Mouse (Mus musculus): Measurements from ENCODE around the gene Gm20532. TPM values are rescaled to one million over a fixed set of nuclear protein-coding genes. Genes with fewer than 3 reads are reported as not detected.

Gm20532 gene
- polyA plus RNA-seq, 1 experiment from 2014 or later: not detected

DNA sequence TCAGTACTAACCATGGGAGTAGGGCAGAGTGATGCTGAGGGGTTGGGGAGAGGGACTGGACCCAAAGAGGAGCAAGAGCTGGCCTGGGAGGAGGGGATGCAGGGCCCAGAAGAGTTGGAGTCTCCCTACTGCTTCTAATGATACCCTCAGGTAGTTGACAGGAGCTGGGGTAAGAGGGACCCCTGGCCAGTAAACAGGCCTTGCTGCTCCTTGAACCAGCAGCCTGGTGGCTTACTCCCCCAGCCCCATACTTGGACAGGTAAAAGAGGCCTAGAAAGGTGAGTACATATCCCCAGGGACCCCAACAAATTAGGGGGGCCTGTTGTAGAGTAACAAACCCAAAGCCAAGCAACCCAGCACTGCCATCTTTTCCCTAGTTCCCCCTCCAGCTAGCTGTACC, 22.3 kb downstream of the Gm20532 start:
- no peak overlapping the region for H3K4me2 ChIP-seq (replicated peaks)
- peaks cover 3% of the 10 kb centered on the region; the same call in 1 of the 2 replicates for H3K27me3 ChIP-seq
- peaks cover 8% of the 10 kb centered on the region for H3K4me1 ChIP-seq
- H3K4me3 ChIP-seq: no peak overlapping the region
- no peaks in the 10 kb centered on the region for H3K36me3 ChIP-seq
- no peak overlapping the region for H3K9ac ChIP-seq
- H3K9me3 ChIP-seq: no peaks in the 10 kb centered on the region
- H3K27ac ChIP-seq: no peak overlapping the region
- ATAC-seq (ENCODE audit: insufficient number of reproducible peaks, insufficient read depth, low FRiP score, low TSS enrichment): no peak

DNA sequence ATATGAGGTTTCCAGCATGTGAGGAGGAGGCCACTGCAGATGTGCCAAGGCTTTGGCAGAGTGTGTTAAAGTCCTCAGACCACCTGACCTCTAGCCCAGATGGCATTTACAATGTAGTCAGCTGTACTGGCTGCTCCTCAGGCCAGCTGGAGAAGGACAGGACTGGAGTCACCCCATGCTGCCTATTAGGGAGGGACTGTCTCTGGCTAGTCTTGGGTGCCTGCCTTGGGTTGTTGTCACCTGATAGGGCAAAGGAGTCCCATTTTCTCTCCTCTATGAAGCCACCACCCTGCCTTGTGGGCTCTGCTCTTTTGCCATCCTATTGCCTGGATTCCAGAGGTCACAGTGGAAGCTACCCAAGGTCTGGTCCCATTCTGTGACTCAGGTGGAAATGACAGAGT, 22.8 kb downstream of the Gm20532 start:
- Histone ChIP-seq H3K4me3 (no peak overlapping the region), H3K27me3 (peaks cover 3% of the 10 kb centered on the region; the same call in 1 of the 2 replicates), H3K9ac (no peak overlapping the region), H3K36me3 (no peaks in the 10 kb centered on the region), H3K4me1 (peaks cover 8% of the 10 kb centered on the region), H3K9me3 (no peaks in the 10 kb centered on the region), H3K27ac (no peak overlapping the region), H3K4me2 (replicated peaks) (no peak overlapping the region)
- ATAC-seq (ENCODE audit: insufficient number of reproducible peaks, insufficient read depth, low FRiP score, low TSS enrichment): no peak

DNA sequence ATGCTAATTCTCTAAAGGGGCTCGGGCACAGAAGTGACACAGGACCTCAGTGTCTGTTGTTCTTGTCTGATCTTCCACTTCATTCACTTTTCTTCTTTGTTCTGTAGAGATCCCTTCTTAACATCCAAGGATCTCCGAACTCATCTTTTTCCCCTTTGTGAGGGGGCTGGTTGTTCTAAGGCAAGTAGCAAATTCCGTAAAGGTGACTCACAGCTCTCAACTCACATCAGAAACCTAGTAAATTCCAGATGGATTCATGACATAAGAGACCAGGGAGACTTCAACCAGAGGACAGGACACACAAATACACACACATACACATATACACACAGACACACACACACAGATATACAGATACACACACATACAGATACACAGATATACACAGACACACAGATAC, 24.1 kb downstream of the Gm20532 start:
- Histone ChIP-seq H3K4me2 (replicated peaks) (no peak overlapping the region), H3K4me1 (peaks cover 8% of the 10 kb centered on the region), H3K9me3 (no peaks in the 10 kb centered on the region), H3K9ac (no peak overlapping the region), H3K27me3 (peaks cover under 1% of the 10 kb centered on the region; the same call in 1 of the 2 replicates), H3K27ac (no peak overlapping the region), H3K36me3 (no peaks in the 10 kb centered on the region), H3K4me3 (no peak overlapping the region)
- ATAC-seq (ENCODE audit: insufficient number of reproducible peaks, insufficient read depth, low FRiP score, low TSS enrichment): no peak
- 78% methylated on average over 3 of the region's 3 CpGs for WGBS

DNA sequence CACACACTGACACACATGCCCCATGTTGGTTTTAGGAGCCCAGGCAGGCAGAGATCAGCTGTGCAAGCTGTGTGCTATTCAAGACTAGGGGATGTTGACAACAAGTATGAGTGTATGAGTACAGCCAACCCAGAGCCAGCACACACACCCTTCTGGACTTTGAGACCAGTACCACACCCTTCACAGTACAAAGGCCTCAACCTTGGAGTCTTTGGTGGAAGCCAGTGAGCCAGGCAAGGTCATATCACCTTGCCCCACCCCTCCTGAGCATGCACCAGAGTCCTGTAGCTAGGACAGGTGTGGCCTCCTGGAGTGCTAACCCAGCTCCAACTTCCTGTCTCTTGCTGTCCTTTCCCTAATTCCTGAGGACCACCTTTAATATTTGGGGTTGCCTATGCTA, 24.6 kb downstream of the Gm20532 start:
- ATAC-seq (ENCODE audit: insufficient number of reproducible peaks, insufficient read depth, low FRiP score, low TSS enrichment): no peak
- Histone ChIP-seq H3K4me3 (no peak overlapping the region), H3K36me3 (no peaks in the 10 kb centered on the region), H3K4me1 (peaks cover 8% of the 10 kb centered on the region), H3K9me3 (no peaks in the 10 kb centered on the region), H3K27me3 (no peaks in the 10 kb centered on the region), H3K9ac (no peak overlapping the region), H3K4me2 (replicated peaks) (no peak overlapping the region), H3K27ac (no peak overlapping the region)

DNA sequence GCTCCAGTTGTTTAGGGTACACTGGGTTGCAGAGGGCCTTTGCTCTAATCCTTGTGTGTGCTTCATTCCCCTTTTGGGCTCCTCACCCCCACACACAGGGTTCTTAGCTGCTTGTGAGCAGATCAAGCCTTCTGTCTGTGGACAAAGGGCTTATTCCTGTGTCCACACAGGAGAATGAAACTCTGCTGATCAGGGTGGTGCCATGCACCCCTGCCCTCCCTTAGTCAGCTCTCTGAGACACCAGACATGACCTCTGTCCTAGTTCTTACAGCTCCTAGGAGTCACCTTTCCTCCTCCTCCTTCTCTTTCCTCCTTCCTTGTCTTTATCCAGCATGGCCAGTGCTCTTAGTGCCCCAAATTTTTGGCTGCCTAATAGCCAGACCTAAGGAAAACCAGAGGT, 25.5 kb downstream of the Gm20532 start:
- H3K27me3 ChIP-seq: no peaks in the 10 kb centered on the region

DNA sequence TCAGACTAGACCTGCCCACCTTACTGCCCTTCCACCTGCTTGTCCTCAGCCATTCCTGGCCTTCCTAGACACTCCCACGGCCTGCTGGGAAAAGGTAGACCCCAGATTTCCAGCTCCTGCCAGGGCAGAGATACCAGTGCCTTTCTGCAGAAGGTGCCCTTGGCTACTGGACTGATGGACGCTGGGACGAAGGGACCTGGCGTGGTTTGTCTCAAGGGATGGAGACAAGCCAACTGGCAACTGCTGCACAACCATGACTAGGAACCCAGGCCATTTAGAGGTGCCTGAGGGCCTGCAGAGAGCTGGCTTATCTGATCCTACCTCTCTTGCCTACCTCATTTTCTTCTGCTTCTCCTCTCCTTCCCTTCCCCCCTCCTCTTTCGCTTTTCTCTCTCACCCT, 28.5 kb downstream of the Gm20532 start:
- Histone ChIP-seq H3K9me3 (no peaks in the 10 kb centered on the region), H3K4me1 (0 out of 2 replicates have a peak, but pooled peaks cover 6% of the 10 kb centered on the region)
- WGBS: 78% methylated on average over 5 of the region's 5 CpGs

More for the DNA sequence above, 25.5 kb downstream of the Gm20532 start:
- no peak for ATAC-seq (ENCODE audit: insufficient number of reproducible peaks, insufficient read depth, low FRiP score, low TSS enrichment)
- Histone ChIP-seq H3K9ac (no peak overlapping the region), H3K4me2 (replicated peaks) (no peak overlapping the region), H3K27ac (no peak overlapping the region), H3K4me1 (peaks cover 5% of the 10 kb centered on the region), H3K4me3 (no peak overlapping the region), H3K36me3 (no peaks in the 10 kb centered on the region), H3K9me3 (no peaks in the 10 kb centered on the region)

DNA sequence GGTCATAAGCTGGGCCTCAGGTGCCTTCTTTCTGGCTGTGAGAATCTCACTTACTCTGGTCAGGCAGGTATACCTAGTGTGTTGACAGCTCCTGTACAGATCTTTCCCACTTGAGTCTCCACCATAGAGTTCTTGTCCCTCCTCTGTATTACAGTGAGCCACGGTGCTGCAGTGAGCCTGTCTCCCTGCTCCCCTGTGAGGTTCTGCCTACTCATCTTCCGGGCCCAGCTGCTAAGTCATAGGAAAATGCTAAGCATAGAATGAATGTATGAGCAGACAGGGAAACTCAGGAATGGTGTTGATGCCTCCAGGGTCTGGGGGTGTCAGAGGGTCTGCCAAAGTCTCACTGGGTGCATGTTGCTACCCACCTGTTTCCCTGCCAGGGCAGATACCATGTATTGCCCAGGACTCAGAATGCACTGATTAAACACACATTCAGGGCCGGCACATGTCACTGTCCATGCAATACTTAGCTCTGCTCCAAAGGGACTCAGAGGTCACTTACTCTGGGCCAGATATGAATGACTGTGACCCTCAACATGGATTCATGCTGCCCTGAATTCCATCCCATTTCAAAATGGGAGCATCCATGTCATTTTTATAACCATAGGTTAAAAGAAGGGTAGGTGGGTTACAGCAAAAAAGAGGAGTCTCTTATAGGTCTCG, 29.2 kb downstream of the Gm20532 start:
- no peaks in the 10 kb centered on the region for H3K9me3 ChIP-seq
- 83% methylated on average over 4 of the region's 4 CpGs for WGBS

More for the DNA sequence above, 28.5 kb downstream of the Gm20532 start:
- Histone ChIP-seq H3K4me2 (replicated peaks) (no peak overlapping the region), H3K4me3 (no peak overlapping the region), H3K27ac (no peak overlapping the region), H3K27me3 (no peaks in the 10 kb centered on the region), H3K9ac (no peak overlapping the region), H3K36me3 (no peaks in the 10 kb centered on the region)
- ATAC-seq (ENCODE audit: insufficient number of reproducible peaks, insufficient read depth, low FRiP score, low TSS enrichment): no peak

DNA sequence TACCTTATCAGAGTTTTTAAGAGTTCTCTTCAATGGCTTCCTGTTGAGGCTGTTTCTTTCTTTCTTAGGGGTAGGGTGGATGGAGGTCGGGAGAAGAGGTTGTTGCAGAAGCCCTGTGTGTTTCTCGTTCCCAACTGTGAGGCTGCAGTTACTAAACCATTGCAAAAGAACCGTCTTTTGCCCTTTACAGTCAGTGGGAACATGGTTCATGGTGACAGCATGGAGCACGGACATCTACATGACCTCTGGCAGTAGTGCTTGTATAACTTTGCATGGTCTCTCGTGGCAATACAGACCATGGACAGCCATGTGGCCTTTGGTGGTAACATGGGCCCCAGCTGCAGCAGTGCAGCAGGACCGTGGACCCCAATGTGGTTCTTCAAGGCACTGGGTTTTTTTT, 30.9 kb downstream of the Gm20532 start:
- no peak overlapping the region for H3K27ac ChIP-seq
- H3K9me3 ChIP-seq: no peaks in the 10 kb centered on the region
- H3K36me3 ChIP-seq: no peaks in the 10 kb centered on the region
- 75% methylated on average over 6 of the region's 6 CpGs for WGBS
- no peak for ATAC-seq (ENCODE audit: insufficient number of reproducible peaks, insufficient read depth, low FRiP score, low TSS enrichment)
- 0 out of 2 replicates have a peak, but pooled peaks cover 6% of the 10 kb centered on the region for H3K4me1 ChIP-seq
- H3K4me2 ChIP-seq (replicated peaks): no peak overlapping the region
- H3K27me3 ChIP-seq: no peaks in the 10 kb centered on the region
- no peak overlapping the region for H3K4me3 ChIP-seq
- no peak overlapping the region for H3K9ac ChIP-seq

More for the DNA sequence above, 29.2 kb downstream of the Gm20532 start:
- no peak overlapping the region for H3K27ac ChIP-seq
- H3K4me1 ChIP-seq: 0 out of 2 replicates have a peak, but pooled peaks cover 6% of the 10 kb centered on the region
- no peaks in the 10 kb centered on the region for H3K36me3 ChIP-seq
- H3K9ac ChIP-seq: no peak overlapping the region
- H3K4me3 ChIP-seq: no peak overlapping the region
- ATAC-seq (ENCODE audit: insufficient number of reproducible peaks, insufficient read depth, low FRiP score, low TSS enrichment): no peak
- H3K4me2 ChIP-seq (replicated peaks): no peak overlapping the region
- H3K27me3 ChIP-seq: no peaks in the 10 kb centered on the region

DNA sequence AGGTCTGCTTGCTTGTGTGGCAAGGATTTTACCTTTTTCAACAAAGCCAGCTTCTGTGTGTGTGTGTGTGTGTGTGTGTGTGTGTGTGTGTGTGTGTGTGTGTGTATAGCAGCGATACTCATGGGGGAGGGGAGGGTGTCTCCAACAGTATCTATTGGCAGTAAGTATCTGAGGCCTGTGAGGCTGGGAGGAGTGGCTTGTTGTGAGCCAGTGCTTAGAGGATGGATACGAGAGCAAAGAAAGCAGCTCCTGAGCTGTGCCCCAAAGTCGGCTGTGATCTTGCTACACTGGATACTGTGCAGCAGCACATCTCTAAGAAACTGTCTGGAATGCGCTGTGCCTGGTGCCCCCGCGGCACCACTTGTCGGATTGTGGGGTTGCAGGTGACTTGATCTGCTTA, 31.5 kb downstream of the Gm20532 start:
- no peaks in the 10 kb centered on the region for H3K9me3 ChIP-seq
- WGBS: 57% methylated on average over 7 of the region's 7 CpGs
- no peak overlapping the region for H3K4me2 ChIP-seq (replicated peaks)
- H3K27me3 ChIP-seq: no peaks in the 10 kb centered on the region
- H3K27ac ChIP-seq: no peak overlapping the region
- ATAC-seq (ENCODE audit: insufficient number of reproducible peaks, insufficient read depth, low FRiP score, low TSS enrichment): no peak
- 0 out of 2 replicates have a peak, but pooled peaks cover 6% of the 10 kb centered on the region for H3K4me1 ChIP-seq
- H3K36me3 ChIP-seq: no peaks in the 10 kb centered on the region
- H3K9ac ChIP-seq: no peak overlapping the region; the same call in 1 of the 2 replicates
- H3K4me3 ChIP-seq: no peak overlapping the region

DNA sequence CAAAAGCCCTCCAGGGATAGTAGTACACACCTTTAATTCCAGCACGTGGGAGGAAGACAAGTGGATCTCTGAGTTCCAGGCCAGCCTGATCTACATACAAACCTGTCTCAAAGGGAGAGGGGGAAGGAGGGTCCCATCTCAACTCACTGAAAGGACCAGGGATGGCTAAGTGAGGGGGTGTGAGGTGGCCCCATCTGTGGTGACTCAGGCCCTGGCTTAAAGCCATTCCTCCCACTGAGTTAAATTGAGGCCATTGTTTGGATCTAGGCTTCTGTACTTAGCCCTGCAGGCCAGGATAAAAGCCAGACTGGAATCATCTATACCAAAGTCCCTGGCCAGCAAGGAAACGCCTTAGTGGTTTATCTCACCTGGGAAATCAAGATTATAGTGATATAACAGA, 34.8 kb downstream of the Gm20532 start:
- no peaks in the 10 kb centered on the region for H3K27me3 ChIP-seq
- ATAC-seq (ENCODE audit: insufficient number of reproducible peaks, insufficient read depth, low FRiP score, low TSS enrichment): no peak
- no peak overlapping the region for H3K27ac ChIP-seq

DNA sequence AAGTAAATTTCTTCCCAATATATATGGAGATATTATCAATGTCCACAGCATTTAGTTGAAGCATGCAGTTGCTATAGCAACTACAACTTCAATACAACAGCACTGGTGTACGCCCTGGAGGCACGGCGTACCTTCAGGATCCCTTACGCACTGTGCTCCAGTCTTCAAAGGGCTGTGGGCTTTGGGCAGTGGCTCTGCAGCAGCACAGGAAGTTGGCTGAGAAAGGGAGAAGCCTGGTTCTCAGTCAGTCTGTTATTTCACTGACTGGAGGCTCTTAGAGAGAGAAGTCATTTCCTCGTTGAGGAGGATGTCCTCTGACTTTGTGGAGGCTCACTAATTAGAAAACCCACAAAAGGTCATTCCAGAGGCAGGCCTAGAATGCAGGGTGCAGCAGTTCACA, 36.5 kb downstream of the Gm20532 start:
- no peak overlapping the region for H3K9ac ChIP-seq
- 0 out of 2 replicates have a peak, but pooled peaks cover 2% of the 10 kb centered on the region for H3K4me1 ChIP-seq
- WGBS: 56% methylated on average over 5 of the region's 5 CpGs
- no peak overlapping the region for H3K4me2 ChIP-seq (replicated peaks)
- ATAC-seq (ENCODE audit: insufficient number of reproducible peaks, insufficient read depth, low FRiP score, low TSS enrichment): no peak
- no peak overlapping the region for H3K27ac ChIP-seq
- H3K27me3 ChIP-seq: no peaks in the 10 kb centered on the region
- no peaks in the 10 kb centered on the region for H3K36me3 ChIP-seq
- no peaks in the 10 kb centered on the region for H3K9me3 ChIP-seq
- H3K4me3 ChIP-seq: no peak overlapping the region

More for the DNA sequence above, 34.8 kb downstream of the Gm20532 start:
- Histone ChIP-seq H3K4me1 (0 out of 2 replicates have a peak, but pooled peaks cover 6% of the 10 kb centered on the region), H3K36me3 (no peaks in the 10 kb centered on the region), H3K4me3 (no peak overlapping the region), H3K4me2 (replicated peaks) (no peak overlapping the region), H3K9me3 (no peaks in the 10 kb centered on the region), H3K9ac (no peak overlapping the region)
- 40% methylated on average over 2 of the region's 2 CpGs for WGBS

DNA sequence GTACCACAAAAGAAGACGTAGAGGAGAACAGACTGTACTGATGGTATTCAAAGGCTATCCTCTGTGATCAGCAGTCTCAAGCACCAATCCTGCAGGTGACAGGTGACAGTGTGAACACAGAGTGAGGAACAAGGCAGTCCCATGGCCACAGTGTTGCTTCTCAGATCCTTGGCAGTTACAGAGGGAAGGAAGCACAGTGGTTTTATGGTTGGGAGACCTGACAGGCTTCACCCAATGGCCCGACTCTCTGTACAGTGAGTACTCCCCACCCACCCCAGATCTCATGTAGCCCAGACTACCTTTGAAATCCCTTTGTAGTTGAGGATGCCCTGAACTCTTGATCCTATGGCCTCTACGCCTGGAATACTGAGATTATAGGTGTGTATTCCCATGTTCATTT, 39.0 kb downstream of the Gm20532 start:
- no peak overlapping the region for H3K27ac ChIP-seq
- no peak overlapping the region for H3K4me2 ChIP-seq (replicated peaks)
- WGBS: 81% methylated on average over 3 of the region's 3 CpGs
- H3K4me3 ChIP-seq: no peak overlapping the region
- H3K9me3 ChIP-seq: no peaks in the 10 kb centered on the region
- no peak for ATAC-seq (ENCODE audit: insufficient number of reproducible peaks, insufficient read depth, low FRiP score, low TSS enrichment)
- no peaks in the 10 kb centered on the region for H3K27me3 ChIP-seq
- peaks cover 13% of the 10 kb centered on the region for H3K4me1 ChIP-seq
- H3K36me3 ChIP-seq: no peaks in the 10 kb centered on the region
- H3K9ac ChIP-seq: no peak overlapping the region
